Mouse (Mus musculus) midbrain, embryonic 14.5 days (tissue): ENCODE data around the gene Cep290. TPM values are rescaled to one million over a fixed set of nuclear protein-coding genes. Genes with fewer than 3 reads are reported as not detected.

ENCODE experiments used
- ATAC-seq: fragments of 200-750 bp; cut with Nextera tagmentation; 2 replicates; pipeline ENCODE4 v1.8.0; 2017; ENCODE audit warnings: moderate number of reproducible peaks, moderate library complexity; ENCODE audit not compliant: low FRiP score, low TSS enrichment
- DNase-seq: peaks from one replicate; pipeline ENCODE4 v3.0.0-alpha.2; 2015
- H3K27ac ChIP-seq: fragments of 300-500 bp; sonication (generic); replicated peaks from 2 replicates; pipeline ENCODE4 v1.5.1; 2014; ENCODE audit warnings: mild to moderate bottlenecking, low read depth, low read length, moderate library complexity
- H3K27me3 ChIP-seq: fragments of 300-500 bp; sonication (generic); 2 replicates; pipeline ENCODE4 v1.6.1; 2014; ENCODE audit warnings: low read length, control low read depth, mixed read lengths; ENCODE audit not compliant: control insufficient read depth, insufficient read depth
- H3K36me3 ChIP-seq: fragments of 300-500 bp; sonication (generic); 2 replicates; pipeline ENCODE4 v1.6.1; 2014; ENCODE audit warnings: low read length, control low read depth; ENCODE audit not compliant: control insufficient read depth, insufficient read depth
- H3K4me1 ChIP-seq: fragments of 300-500 bp; sonication (generic); 2 replicates; pipeline ENCODE4 v1.6.1; 2014; ENCODE audit warnings: mild to moderate bottlenecking, antibody characterized with exemption, low read length, control low read depth; ENCODE audit not compliant: control insufficient read depth, insufficient read depth
- H3K4me2 ChIP-seq: fragments of 300-500 bp; sonication (generic); 2 replicates; pipeline ENCODE4 v1.6.1; 2014; ENCODE audit warnings: mild to moderate bottlenecking, low read length, moderate library complexity
- H3K4me3 ChIP-seq: fragments of 300-500 bp; sonication (generic); replicated peaks from 2 replicates; pipeline ENCODE4 v1.5.1; 2014; ENCODE audit warnings: low read depth, low read length
- H3K9ac ChIP-seq: fragments of 300-500 bp; sonication (generic); replicated peaks from 2 replicates; pipeline ENCODE4 v1.6.1; 2014; ENCODE audit warnings: mild to moderate bottlenecking, low read length, moderate library complexity
- H3K9me3 ChIP-seq: fragments of 300-500 bp; sonication (generic); 2 replicates; pipeline ENCODE4 v1.6.1; 2016; ENCODE audit warnings: low read length, control low read depth, mixed read lengths; ENCODE audit not compliant: control insufficient read depth
- WGBS: fragments of 180-500 bp; shearing (Covaris S2); extraction: QIAGEN DNeasy Blood & Tissue Kit; methylation state at CpG from one replicate; pipeline ENCODE4 v1.1.7; 2014; 5-methylcytosine and 5-hydroxymethylcytosine counted together
- polyA plus RNA-seq: library from polyadenylated mRNA; unstranded; fragments of >200 nt; fragmentation: Nextera tagmentation; extraction: Ambion mirVana; gene quantifications from 2 replicates; pipeline ENCODE4 v1.2.1, GENCODE M21; 2014

Gene Cep290
- polyA plus RNA-seq, 1 experiment from 2014 or later, result 7.4 TPM

DNA sequence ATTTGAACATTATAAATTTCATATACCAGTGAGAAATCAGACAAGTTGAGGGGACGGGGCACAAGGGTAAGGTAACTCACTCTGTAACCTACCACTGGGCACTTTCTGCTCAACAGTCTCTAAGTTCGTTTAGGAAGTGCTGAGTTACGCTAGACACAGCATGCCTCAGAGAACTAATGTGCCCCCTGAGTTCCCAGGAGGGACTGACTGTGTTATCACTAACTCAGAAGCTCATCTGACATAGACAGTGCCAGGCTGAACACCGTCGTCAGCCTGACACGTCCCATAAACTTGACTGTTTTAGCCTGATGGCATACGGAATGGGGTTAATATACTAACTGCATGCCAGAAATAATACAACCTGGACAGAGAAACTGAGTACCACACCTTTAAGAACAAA is 87.9 kb downstream of the Cep290 start:
- Histone ChIP-seq H3K9me3 (no peaks in the 10 kb centered on the region), H3K9ac (no peak overlapping the region), H3K4me1 (no peaks in the 10 kb centered on the region), H3K36me3 (peaks cover 48% of the 10 kb centered on the region), H3K4me3 (no peak overlapping the region), H3K27me3 (no peaks in the 10 kb centered on the region), H3K4me2 (no peak overlapping the region), H3K27ac (no peak overlapping the region)
- no peak for ATAC-seq
- DNase-seq, result no peak
- 93% methylated on average over 7 of the region's 7 CpGs for WGBS

DNA sequence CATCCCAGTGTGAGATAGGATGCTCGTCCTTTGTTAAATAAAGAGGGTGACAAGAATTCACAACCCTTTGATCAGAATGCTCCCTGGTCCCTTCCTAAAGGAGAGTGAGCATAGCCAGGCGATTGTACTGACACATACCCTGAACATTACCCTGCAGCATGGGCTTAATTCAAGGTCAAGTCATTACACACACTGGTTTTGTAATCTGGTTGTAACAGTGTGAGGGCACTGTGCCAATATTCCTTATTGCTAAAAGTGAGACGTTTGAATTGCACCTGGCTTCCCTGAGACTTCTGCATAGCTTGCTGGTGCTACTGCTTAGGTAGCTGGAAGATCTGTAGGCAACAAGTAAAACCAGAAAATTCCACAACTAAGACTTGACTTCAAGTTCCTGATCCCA is 96.8 kb downstream of the Cep290 start:
- ATAC-seq, result no peak

DNA sequence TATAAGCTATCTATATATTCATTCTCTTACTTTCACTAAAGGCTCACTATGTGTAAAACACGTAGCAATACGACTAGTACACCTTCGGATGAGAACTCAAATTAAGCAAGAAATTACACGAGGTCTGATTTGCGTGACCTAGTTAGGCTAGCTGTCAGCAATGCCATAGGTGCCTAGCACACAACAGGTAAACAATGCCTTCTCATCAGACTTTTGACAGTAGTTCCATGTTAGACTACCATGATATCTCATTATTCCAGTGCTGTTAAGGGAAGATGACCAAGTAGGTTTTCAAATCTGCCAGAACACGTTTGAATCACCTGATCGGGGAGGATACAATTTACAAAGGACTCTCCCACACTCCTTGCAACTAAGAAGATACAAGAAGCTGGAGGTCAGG is 101.2 kb downstream of the Cep290 start:
- H3K27ac ChIP-seq, result peak overlapping the region; percentile 82
- WGBS, result 48% methylated on average over 7 of the region's 7 CpGs
- DNase-seq (peak; percentile 9), ATAC-seq (0 out of 2 replicates have a peak, but pooled peaks have one; percentile 53)
- H3K4me3 ChIP-seq, result peak overlapping the region; percentile 77
- H3K9me3 ChIP-seq, result no peaks in the 10 kb centered on the region
- H3K36me3 ChIP-seq, result no peaks in the 10 kb centered on the region; the same call in 1 of the 2 replicates
- H3K9ac ChIP-seq, result peak overlapping the region; percentile 77
- H3K4me2 ChIP-seq, result peak overlapping the region; percentile 72
- H3K4me1 ChIP-seq, result peaks cover 11% of the 10 kb centered on the region; the same call in 1 of the 2 replicates
- no peaks in the 10 kb centered on the region for H3K27me3 ChIP-seq

More for the DNA sequence above, 96.8 kb downstream of the Cep290 start:
- Histone ChIP-seq H3K4me1 (peaks cover 11% of the 10 kb centered on the region; the same call in 1 of the 2 replicates), H3K27ac (no peak overlapping the region), H3K36me3 (no peaks in the 10 kb centered on the region; the same call in 1 of the 2 replicates), H3K4me3 (no peak overlapping the region), H3K27me3 (no peaks in the 10 kb centered on the region), H3K4me2 (no peak overlapping the region), H3K9me3 (no peaks in the 10 kb centered on the region), H3K9ac (no peak overlapping the region)
- no peak for DNase-seq
- WGBS, result 93% methylated on average over 3 of the region's 3 CpGs

DNA sequence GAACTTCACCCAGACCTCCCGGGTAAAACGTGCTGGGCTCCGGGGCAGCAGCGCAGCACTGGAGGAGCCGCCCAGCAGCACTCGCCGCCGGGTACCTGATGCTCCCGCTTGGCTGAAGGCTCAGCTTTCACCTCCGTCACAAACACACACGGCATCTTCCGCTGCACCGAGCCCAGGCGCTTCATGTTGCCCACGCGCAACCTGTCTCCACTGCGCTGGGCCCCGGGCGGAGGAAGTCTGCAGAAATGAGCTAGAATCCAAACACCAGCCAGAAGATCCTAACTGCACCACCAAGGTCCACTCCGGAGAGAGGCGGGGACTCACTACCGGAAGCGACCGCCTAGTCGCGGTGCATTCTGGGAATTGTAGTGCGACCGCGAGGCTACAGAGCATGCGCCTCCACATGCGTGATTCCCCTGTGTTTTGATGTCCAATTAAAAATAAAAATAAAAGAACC is 101.6 kb downstream of the Cep290 start:
- ATAC-seq (peak; percentile 98), DNase-seq (peak; percentile 97)
- H3K36me3 ChIP-seq, result no peaks in the 10 kb centered on the region; the same call in 1 of the 2 replicates
- H3K4me3 ChIP-seq, result peak overlapping the region; percentile 77
- under 1% methylated on average over 31 of the region's 31 CpGs for WGBS
- no peaks in the 10 kb centered on the region for H3K27me3 ChIP-seq
- H3K9ac ChIP-seq, result peak overlapping the region; percentile 77
- peaks cover 11% of the 10 kb centered on the region; the same call in 1 of the 2 replicates for H3K4me1 ChIP-seq
- H3K27ac ChIP-seq, result peak overlapping the region; percentile 82
- no peaks in the 10 kb centered on the region for H3K9me3 ChIP-seq
- H3K4me2 ChIP-seq, result peak overlapping the region; percentile 72

DNA sequence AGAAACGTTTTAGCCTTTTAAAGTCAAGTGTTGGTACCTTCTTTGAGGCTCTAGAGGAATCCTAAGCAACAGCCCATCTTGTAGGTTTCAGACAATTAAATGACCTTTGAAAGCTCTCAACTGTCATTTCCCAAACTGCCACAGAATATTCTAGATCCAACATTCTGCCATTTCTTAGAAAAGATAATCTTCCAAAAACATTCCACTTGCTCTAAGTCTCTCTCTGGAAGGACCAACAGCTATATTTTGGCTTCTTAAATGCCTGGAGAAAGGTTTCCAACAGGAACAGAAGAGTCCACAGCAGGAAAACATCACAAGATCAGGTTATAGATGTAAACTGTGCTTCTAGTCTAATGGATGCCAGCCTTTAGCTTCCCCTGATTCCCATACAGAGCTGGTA is 103.0 kb downstream of the Cep290 start, which contains the start of the genes 4930430F08Rik and 1700017N19Rik:
Gene 4930430F08Rik, minus strand, starts transcription at position 101 of the 400 bp plus-strand sequence.
Gene 1700017N19Rik, plus strand, starts transcription at position 162 of the 400 bp plus-strand sequence.
- Histone ChIP-seq H3K4me2 (peak within 1 kb of the TSS; percentile 72), H3K9ac (no peak within 1 kb of the TSS), H3K27ac (no peak within 1 kb of the TSS), H3K4me1 (peaks cover 11% of the 10 kb centered on the region; the same call in 1 of the 2 replicates), H3K4me3 (peak within 1 kb of the TSS; percentile 77), H3K36me3 (no peaks in the 10 kb centered on the region), H3K27me3 (no peaks in the 10 kb centered on the region), H3K9me3 (no peaks in the 10 kb centered on the region)
- ATAC-seq, result no peak
- no peak for DNase-seq
- 83% methylated on average over 1 of the region's 1 CpGs for WGBS

DNA sequence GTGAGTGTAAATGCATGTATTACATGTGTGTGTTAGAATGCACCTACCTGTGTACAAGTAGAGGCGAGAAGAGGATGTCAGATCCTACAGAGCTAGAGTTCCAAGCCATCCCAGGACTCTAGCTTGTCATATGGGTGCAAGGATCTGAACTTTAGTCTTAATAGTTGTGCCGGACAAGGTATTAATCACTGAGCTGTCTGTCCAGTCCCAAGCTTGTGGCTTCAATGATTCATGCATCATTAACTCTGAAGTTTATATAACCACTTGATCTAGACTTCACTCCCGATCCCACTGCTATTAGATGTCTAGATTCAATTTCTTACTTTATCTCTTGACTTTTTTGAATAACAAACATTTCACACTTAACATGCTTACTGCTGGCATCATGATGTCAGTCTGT is 111.0 kb downstream of the Cep290 start:
- Histone ChIP-seq H3K27ac (no peak overlapping the region), H3K4me2 (no peak overlapping the region), H3K4me1 (no peaks in the 10 kb centered on the region), H3K4me3 (no peak overlapping the region), H3K9ac (no peak overlapping the region), H3K9me3 (no peaks in the 10 kb centered on the region), H3K36me3 (no peaks in the 10 kb centered on the region), H3K27me3 (no peaks in the 10 kb centered on the region)
- ATAC-seq (no peak), DNase-seq (no peak)
- 79% methylated on average over 3 of the region's 3 CpGs for WGBS

DNA sequence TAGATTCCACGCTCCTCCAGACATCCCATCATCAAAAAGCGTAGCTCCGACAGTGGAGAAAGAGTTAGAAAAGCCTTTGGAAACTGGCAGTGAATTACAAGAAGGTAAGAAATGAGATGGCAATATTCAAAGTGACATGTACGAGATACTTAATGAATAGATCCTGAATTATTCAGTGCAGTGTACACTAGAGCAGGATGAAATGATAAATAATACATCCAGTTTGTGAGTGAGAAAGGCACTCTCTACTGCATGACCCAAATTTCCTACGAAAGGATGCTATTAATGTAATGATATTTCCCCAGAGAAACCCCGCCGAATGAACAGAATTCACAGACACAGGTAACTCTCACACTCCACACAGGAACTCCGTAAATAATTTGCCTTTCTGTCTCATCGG is 116.2 kb downstream of the Cep290 start:
- DNase-seq (peak; percentile 68), ATAC-seq (peak; percentile 82)
- H3K36me3 ChIP-seq, result no peaks in the 10 kb centered on the region
- no peak overlapping the region for H3K9ac ChIP-seq
- H3K4me2 ChIP-seq, result 0 out of 2 replicates have a peak overlapping the region, but pooled peaks have one; percentile 8
- peak overlapping the region; percentile 58 for H3K27ac ChIP-seq
- no peaks in the 10 kb centered on the region for H3K4me1 ChIP-seq
- 58% methylated on average over 9 of the region's 9 CpGs for WGBS
- H3K4me3 ChIP-seq, result no peak overlapping the region
- no peaks in the 10 kb centered on the region for H3K27me3 ChIP-seq
- no peaks in the 10 kb centered on the region for H3K9me3 ChIP-seq

DNA sequence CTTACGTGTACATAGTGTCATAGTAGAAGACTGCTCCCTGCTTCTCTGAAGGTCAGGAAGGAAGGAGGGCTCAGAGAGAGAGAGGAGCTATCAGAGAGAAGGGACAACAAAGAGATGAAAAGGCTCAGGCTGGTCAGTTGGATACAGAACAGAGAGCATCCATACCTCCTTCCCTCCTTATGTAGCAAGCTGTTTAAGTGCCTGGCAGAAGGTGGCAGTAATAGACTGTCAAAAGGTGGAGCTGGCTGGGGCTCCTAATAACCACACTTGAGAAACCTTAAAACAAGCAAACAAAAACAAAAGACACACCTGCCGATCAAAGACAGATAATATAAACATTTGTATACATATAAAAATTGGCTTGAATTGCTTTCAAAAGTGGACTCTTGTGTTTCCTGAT is 116.9 kb downstream of the Cep290 start:
- ATAC-seq, result peak; percentile 62; the same call in 1 of the 2 replicates
- Histone ChIP-seq H3K36me3 (no peaks in the 10 kb centered on the region), H3K9me3 (no peaks in the 10 kb centered on the region), H3K27ac (peak overlapping the region; percentile 58), H3K4me3 (no peak overlapping the region), H3K4me1 (no peaks in the 10 kb centered on the region), H3K9ac (no peak overlapping the region), H3K27me3 (no peaks in the 10 kb centered on the region), H3K4me2 (no peak overlapping the region)
- 66% methylated on average over 2 of the region's 2 CpGs for WGBS
- DNase-seq, result peak; percentile 70

DNA sequence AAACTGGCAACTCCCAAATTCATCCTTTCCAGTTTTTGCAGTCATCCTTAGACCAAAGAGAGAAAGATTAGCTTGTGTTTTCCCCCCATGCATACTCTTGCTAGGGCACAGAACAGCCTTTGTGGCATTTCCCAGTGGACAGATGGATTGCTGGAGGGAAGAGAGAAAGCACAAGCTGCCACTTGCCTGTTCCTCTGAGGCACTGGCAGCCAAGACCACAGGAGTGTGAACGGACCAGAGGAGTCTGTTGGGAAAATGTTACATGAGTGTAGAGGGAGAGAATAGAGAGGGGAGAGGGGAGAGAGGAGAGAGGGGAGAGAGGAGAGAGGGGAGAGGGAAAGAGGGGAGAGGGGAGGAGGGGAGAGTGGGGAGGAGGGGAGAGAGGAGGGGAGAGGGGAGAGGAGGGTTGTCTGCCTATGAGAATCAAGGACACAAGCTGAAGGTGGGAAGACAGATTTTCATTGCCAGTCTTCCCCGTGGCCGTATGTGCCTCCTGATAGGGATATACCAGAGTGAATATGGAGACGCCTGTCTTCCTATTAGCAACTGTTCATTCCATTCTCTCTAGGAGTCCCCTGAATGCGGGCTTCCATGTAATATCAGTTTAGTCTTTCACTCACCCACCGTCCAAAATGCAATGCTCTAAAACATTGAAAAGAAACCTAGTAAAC is 130.0 kb downstream of the Cep290 start:
- no peaks in the 10 kb centered on the region for H3K27me3 ChIP-seq
- no peaks in the 10 kb centered on the region for H3K4me1 ChIP-seq
- no peaks in the 10 kb centered on the region for H3K9me3 ChIP-seq
- no peak overlapping the region for H3K27ac ChIP-seq
- ATAC-seq (no peak), DNase-seq (peak; percentile 10)
- no peaks in the 10 kb centered on the region for H3K36me3 ChIP-seq
- no peak overlapping the region for H3K4me2 ChIP-seq
- no peak overlapping the region for H3K9ac ChIP-seq
- H3K4me3 ChIP-seq, result no peak overlapping the region
- 69% methylated on average over 6 of the region's 6 CpGs for WGBS
